Mouse (Mus musculus): ENCODE measurements around the gene Grsf1. TPM values are rescaled to one million over a fixed set of nuclear protein-coding genes. Genes with fewer than 3 reads are reported as not detected.

The Grsf1 gene
- 10 to 100 TPM; 26.3 to 34.6 TPM for total RNA-seq (2023)

DNA sequence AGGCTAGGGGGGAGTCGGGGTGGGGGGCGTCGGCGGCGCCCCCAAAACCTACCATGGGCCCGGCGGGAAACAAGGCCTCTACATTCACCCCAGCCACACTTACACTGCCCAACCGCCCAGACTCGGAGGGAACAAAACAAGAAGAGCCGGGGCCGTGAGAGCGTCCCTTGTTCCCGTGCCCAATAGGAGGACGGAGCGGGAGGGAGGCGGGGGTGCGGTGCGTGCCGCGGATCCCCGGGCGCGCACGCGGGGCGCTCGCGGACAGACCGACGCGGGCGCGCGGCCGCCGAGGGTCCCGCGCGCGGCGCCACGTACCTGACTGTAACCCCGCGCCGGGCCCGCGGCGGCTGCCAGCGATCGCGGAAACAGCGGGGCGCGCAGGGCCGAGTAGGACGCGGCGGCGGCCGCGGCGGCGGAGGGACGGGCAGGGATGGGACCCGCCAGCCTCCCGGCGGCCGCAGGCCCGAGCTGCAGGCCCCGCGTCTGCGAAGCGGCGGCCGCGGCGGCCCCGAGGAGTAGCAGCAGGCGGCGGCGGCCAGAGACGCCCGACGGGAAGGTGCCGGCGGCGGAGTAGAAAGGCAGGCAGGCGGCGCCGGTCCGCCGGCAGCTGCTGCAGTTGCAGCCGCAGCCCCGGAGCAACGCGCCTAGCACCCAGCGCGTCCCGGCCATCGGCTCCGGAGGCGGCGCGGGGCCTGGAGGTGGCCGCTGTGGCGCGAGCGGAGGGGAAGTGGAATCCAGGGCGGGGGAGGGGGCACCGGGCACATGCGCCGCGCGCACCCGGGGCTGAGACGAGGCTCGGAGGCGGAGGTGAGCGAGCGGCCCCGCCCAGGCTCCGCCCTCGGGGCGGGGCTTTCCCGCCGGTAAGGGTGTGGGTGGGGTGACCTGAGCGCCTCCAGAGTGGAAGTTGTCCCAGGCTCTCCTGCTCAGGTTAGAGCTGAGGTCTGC is at the start of gene Grsf1:
Gene Grsf1, minus strand, starts transcription at position 729 of the 945 bp plus-strand sequence.

DNA sequence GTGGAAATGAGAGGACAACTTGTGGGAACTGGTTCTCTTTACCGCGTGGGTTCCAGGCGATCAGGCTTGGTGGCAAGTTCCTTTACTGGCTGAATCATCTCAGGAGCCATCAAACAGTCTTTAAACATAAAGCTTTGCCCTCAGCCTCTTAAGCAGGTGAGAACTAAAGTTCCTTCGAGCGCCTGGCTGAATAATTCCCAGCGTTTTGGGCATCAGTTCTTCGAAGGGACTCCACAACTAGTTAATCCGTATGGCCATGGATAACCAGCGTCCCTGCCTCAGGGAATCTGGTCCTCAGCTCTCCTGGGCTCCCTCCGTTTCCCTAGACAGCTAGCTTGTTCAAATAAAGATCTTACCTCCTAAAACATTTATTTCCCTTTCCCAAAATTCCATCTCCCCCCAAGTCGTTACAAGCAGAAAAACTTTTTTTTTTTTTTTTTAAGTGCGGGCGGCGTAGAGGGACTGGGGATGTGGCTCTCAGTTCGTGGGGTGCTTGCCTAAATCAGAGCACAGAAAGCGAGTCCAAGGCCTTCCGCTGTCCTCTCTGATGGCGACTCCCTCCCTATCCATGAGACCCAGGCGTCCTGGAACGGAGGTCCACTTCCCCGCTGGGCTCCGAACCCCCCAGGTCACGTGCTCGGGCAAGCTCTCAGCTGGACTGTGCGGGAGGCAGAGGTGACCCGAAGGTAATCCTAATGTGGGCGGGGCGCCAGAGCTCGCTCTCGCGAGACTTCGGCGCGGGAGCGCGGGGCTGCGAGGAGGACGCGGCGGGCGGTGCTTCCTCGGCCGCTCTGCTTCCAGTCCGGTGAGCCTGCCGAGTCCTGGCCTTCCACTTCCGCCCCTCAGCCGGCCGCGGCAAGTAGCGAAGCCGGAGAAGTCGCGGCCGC is 44.4 kb upstream of the Grsf1 start, which contains the start of gene Mob1b:
Gene Mob1b, plus strand, starts transcription at position 740 of the 887 bp plus-strand sequence.

Other genes starting within 250 kb of the Grsf1 start
- not detected for gene Ambn, start 220.2 kb downstream of the Grsf1 start, total RNA-seq (2023)
- gene Enam, start 188.2 kb downstream of the Grsf1 start, total RNA-seq (2023) = not detected
- gene Jchain, start 148.3 kb downstream of the Grsf1 start, total RNA-seq (2023) = 100 to 1,000 TPM in 1 of 2 experiments, 10 to 100 TPM in 1; 31.4 to 221 TPM
- gene Utp3, start 121.7 kb downstream of the Grsf1 start, total RNA-seq (2023) = 10 to 100 TPM; 26.5 to 33.7 TPM
- gene Rufy3, start 111.1 kb downstream of the Grsf1 start, total RNA-seq (2023) = 1 to 10 TPM; 7.8 to 8.4 TPM
- 10 to 100 TPM; 15.1 to 20.4 TPM for gene Mob1b, start 44.7 kb upstream of the Grsf1 start, total RNA-seq (2023)
- 10 to 100 TPM; 47.2 to 50.9 TPM for gene Dck, start 88.8 kb upstream of the Grsf1 start, total RNA-seq (2023)
- not detected for gene Slc4a4, start 210.6 kb upstream of the Grsf1 start, total RNA-seq (2023)